Mouse (Mus musculus) 3134 (cell line): ENCODE data around the gene Kcnq1.

Experiments
- DNase-seq: peaks from one replicate; pipeline ENCODE4 v3.0.0-alpha.2; 2011; ENCODE audit warnings: low spot score; ENCODE audit not compliant: insufficient read length; ENCODE audit errors: extremely low read depth

Kcnq1 gene

DNA sequence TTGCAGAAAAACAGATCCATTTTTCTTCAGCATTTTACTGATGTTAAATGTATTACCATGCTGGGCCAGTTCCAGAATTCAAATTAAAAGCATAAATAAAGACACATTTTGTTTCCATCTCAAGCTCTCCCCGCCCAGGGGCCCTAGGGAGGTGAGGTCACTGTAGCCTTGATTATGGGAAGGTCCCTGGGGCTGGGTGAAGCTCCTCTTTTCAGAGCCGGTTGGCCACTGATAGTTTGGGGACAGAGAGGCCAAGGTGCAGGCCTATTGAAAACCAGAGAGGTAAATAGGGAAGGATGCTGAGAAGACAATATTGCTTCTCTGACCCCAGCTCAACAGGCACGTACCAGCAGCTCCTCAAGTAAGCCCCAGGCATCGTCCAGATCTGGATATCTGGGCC is 157.8 kb downstream of the Kcnq1 start:
- no peak for DNase-seq

GRCm38 (mm10) chr7:143265386-143265785 is 159.2 kb downstream of the Kcnq1 start:
- no peak for DNase-seq

- DNase-seq: no peak
Measured at GRCm38 (mm10) chr7:143265829-143266438, 159.8 kb downstream of the Kcnq1 start.

DNA sequence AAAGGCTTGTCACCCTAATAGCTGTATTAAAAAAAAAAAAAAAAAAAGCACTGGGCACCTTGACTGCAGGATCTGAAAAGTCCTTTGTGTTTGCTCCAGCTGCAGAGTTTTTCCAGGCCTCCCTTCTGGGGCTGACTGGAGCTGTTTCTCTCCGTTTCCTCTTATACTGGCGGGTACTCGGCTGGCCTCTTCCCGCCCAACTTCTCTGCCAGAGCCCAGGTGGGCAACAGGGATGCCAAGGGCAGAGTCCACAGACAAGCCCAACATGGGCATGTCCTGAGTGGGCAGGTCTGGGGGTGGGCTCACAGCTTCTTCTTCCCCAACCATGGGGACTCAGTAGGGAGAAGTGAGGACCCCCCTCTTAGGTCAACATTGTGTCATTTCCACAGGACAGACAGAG is 167.6 kb downstream of the Kcnq1 start:
- no peak for DNase-seq

- DNase-seq: no peak
Measured at GRCm38 (mm10) chr7:143275030-143275429, 168.9 kb downstream of the Kcnq1 start.

DNA sequence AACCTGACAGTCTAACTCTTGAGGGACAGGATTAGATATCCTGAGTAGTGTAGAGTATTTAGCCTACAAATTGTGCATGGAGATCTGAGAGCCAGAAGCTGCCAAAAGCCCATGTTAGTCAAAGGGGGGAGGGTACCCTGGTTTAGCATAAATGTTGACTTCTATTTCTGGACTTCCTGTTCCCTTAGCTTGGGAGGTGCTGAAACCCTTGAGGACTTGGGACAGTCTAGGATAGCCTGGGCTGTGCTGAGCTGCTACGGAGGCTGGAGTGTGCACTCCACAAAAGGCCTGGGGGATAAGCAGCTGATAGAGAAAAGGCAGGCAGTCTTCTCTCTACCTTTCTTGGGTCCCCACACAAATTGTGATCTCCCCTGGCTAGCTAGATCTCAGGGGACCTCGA is 177.5 kb downstream of the Kcnq1 start:
- no peak for DNase-seq

DNA sequence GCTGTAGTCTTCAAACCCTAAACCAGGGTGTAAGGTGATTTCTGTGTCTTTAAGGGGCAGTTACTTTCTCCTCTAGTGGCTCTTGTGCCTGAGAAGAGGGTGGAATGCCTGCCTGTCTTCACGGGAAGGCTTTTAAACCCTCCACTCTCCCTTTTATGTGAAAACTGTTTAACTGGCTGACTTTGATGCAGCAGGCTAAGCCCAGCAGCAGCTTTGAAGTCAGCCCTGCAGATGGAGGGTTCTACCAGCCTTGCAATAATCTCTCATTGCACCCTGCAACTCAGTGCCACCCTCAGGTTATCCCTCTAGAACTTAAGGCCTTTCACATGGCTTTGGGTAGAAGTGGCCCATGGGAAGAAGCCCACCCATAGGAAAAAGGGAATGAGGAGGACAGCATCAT is 178.7 kb downstream of the Kcnq1 start:
- DNase-seq: no peak

DNA sequence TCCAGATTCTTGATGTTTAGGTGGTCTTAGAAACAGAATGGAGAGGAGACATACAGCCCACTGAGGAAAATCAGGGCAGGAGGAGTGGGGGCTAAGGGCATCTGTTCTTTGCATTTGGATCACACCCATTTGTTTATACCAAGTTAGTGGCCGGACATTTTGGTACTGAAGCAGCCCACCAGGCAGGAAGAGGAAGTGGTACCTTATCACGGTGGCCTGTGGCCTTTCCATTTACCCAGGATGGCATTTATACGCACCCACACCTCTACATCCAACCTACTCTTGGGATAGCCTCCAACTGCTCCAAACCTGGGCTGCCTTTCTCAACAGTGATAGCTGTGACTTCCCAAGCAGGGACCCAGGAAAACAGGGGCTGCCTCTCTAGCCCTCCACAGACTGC is 179.3 kb downstream of the Kcnq1 start:
- no peak for DNase-seq

GRCm38 (mm10) chr7:143286532-143287290 is 180.5 kb downstream of the Kcnq1 start:
- DNase-seq: no peak

DNA sequence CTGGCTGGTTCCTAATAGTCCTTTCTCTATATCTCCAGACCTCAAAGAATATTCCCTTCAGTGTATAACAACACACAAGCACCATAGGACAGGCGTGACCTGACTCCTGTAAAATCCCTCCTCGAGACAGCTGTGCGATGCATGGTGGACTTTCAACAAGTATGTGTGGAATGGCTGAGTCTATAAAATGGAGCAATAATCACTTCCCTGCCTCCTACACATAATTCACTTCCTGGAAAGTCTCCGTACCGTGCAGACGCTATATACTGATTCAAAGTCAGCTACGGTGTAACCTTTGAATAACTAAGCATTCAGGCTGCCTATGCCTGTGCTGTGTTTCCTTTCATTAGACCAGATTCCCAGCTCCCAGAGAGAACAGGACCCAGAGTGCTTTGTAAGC is 182.0 kb downstream of the Kcnq1 start:
- DNase-seq: no peak

GRCm38 (mm10) chr7:143289082-143289849 is 183.1 kb downstream of the Kcnq1 start:
- DNase-seq: no peak

DNA sequence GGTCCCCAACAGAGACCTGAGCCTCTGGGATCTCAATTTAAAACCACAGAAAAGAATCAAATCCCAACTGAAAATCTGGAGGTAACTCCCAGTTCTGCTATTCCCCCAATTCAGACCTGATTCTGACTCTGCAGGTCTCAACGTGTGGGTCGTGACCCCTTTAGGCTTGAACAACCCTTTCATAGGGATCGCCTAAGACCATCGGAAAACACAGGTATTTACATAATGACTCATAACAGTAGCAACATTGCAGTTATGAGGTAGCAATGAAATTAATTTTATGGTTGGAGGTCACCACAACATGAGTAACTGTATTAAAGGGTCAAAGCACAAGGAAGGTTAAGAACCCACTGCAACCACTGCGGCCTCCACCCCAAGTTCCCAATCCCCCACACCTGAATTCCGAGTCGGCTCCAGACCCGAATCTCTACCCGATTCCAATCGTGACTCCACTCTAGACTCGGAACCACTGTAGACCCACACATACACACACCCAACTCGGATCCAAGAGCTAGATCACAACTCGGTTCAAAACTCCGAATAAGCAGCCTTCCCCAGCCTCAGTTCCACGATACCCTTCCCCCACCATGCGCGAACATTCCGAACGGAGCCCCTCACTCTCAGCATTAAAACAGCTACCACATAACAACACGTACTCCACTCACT is 188.7 kb downstream of the Kcnq1 start:
- peak; percentile 21 for DNase-seq

DNA sequence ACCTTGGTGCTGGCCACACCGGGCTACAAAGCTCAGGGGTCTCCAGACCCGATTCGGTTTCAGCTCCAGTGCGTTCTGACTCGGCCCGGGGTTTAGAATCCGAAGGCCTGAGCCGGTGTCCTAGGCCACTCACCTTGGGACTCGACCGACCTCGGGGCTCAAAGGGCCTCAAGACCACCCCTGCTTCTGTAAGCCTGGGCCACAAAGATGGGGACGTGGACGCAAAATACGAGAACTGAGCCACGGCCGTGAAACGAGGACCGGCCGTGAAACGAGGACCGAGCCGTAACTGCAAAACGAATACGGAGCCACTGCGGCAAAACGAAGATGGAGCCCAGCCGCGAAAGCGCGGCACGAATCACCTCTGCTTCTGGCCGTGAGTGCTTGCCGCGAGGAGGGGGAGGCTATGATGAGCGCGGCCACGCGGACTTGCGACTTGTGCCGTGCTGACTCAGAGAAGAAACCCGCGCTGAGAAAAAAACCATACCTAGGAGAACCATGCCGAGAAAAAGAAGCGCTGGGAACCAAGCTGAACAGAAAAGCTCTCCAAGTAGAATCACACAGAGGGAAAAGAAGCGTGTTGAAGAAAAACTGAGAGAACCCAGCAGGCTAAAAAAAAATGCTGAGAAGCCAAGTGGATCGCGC is 189.3 kb downstream of the Kcnq1 start:
- DNase-seq: peak; percentile 62

GRCm38 (mm10) chr7:143296001-143296379 is 189.8 kb downstream of the Kcnq1 start:
- no peak for DNase-seq

DNA sequence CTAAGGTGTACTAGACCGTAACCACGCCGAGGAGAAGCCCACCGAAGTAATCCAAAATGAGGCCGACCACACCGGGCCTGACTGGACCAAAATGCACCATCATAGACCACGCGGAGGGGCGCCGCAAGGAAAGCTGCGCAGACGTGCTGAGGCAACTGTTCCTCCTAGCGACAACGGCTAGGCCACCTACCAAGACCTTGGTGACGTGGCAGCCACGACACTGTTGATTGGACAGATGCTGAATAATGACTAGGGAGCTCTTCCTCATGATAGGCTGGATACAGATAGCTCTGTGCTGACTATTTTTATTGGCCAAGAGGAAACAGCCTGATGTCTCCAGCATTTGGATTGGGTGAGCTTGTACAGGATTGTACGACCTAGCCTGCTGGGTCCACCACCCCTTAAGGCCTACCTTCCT is 190.2 kb downstream of the Kcnq1 start:
- DNase-seq: peak; percentile 81

DNA sequence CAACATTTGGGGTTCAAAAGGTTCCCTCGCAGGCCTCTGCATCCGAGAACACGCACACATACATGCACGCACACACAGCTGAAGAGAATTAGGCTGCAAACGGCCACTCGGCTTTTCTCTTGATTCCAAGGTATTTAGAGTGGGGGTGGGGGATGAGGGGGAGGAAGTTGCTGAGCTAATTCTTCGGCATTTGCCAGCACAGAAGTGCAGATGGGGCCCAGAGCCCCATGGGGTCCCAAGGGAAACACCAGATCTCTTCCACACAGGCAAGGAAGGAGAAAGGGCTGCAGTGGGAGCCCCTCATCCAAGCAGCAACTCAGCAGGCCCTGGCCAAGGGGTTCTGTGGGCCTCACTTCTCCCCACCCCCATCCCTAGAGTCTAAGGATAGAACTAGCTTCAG is 193.9 kb downstream of the Kcnq1 start:
- DNase-seq: no peak

DNA sequence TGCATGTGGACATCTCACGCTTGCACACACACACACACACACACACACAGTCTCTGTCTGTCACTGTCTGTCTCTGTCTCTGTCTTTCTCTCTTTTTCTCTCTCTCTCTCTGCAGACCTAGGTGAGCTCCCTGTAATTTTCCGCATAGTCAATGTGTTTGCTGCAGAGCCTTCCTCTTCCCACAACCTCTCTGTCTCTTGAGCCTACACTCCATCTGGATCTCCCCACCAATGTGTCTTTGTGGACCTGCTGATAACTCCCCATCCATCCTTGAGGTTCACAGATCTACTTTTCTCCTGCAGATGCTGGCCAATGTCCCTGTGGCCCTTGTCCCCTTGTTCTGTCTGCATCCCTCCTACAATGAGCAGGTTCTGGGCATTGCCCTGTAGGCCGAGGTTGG is 194.5 kb downstream of the Kcnq1 start:
- no peak for DNase-seq

DNA sequence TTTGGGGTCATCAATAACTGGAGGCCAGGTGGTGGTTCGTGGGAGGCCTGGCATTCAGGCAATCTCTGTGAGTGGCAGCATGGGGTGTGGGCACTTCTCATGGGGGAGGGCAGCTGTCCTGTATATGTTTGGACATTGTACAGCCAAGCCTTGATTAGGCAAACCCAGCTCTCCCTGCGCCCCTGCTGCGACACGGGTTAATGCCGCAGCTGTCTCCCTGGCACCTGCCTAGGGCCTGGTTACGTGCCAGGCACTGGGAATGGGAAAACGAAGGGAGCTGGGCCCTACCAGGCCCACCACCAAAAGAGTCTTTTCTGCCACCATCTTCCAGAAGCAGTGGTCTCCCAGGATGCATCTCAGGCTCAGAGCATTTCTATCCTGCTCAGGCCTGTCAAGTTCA is 196.0 kb downstream of the Kcnq1 start:
- DNase-seq: no peak

GRCm38 (mm10) chr7:143302593-143303238 is 196.6 kb downstream of the Kcnq1 start:
- DNase-seq: no peak

DNA sequence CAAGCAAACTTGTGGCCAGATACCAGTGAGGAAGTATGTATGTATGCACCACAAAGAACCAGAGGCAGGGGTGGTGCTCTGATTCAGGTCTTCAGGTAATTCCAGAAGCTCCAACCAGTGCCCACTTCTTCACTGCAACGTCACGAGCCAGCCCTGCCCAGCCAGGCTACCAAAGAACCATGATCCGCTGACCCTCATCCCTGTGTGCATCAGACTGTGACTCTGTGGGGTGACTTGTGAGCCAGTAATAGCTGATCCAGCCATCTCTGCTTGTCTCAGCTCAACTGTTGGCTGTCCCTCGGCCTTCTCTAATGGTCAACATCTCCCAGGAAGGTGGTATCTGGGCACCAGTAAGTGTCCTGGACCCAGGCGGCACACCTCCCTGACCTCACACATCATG is 197.4 kb downstream of the Kcnq1 start:
- no peak for DNase-seq
